Mouse (Mus musculus): Measurements from ENCODE around the gene Eif1ad.
A peak's percentile ranks its signal among the peaks of the same experiment; 100 is the strongest.

DNA sequence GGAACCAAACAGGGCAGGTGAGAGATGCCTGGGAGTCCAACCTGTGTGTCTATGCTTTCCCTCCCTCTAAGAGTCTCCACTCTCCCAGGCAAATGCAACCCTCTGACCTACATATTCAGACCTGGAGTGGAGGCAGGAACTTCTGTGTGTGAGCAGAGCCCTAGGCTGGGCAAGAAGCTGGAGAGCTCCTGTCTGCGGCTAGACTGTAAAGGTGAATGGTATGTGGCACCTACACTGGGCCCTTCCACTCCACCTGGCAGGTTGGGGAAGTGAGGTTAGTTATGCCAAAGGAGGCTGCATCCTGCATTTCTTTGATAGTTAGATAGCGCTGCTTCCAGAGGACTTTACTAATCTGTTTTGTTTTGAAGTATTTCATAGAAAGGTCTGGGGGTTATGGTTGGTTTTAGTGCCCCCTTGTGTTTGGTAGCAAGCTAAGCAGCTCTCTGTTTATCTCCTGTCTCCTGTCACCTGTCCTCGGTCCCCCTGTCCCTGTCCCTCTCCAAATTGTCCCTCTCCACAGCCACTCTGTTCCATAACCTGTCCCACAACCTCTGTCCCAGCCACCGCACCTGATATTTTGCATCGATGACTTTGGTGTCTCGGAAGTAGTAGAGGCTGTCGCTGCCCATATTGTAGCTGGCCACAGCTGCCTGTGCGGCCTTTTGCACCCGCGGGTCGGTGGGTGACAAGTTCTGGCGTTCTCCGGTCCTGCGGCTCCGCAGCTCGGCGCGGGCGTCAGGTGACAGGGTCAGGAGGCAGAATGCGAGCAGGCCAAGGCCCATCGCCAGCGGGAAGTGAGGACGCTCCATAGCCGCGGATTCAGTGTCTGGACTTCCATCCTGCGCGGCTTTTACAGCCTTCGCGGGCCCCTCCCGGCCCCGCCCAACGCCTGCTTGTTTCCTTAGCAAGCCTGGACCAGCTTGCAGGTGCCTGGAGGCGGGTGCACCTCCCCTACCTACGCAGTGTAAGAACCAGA lies 17.7 kb upstream of the Eif1ad start:
- peak; percentile 54 for TF ChIP-seq CTCF (IDR thresholded peaks at IDR 0.05; ENCODE audit: low read depth)
- no peak for TF ChIP-seq EP300 (IDR thresholded peaks at IDR 0.05; ENCODE audit: low read depth)

Measured in heart, postnatal 0 days (tissue).